Mouse (Mus musculus) hematopoietic stem cell, adult 5-6 weeks (primary cell): Measurements from ENCODE around the gene Memo1. TPM values are rescaled to one million over a fixed set of nuclear protein-coding genes. Genes with fewer than 3 reads are reported as not detected.
"Not testable (repeated sequence)": the region's sequence is repeated elsewhere in the genome, so short reads cannot be mapped to it uniquely, and the experiment has no call there.

Experiments
- ATAC-seq, 2 experiments: fragments of 125-278 bp in 1 of 2; replicated peaks in 1 of 2; 2 replicates each; pipeline ENCODE4 v1.8.0; 2016 to 2017; ENCODE audit warnings: inconsistent platforms in 2 of 2, mild to moderate bottlenecking in 2 of 2, moderate number of reproducible peaks in 2 of 2, low read depth in 1 of 2, moderate TSS enrichment in 1 of 2; ENCODE audit not compliant: low FRiP score in 2 of 2, poor library complexity in 2 of 2, severe bottlenecking in 2 of 2, insufficient read depth in 1 of 2, low TSS enrichment in 1 of 2
- total RNA-seq: library from RNA; stranded (forward); fragments of 172-1452, 232-1000 nt; gene quantifications from 2 replicates; pipeline ENCODE4 v1.2.3, GENCODE M21; 2017

Memo1 gene
- total RNA-seq, 1 experiment from 2014 or later, result 131 TPM

GRCm38 (mm10) chr17:74193463-74193862, 101.9 kb downstream of the Memo1 start:
- ATAC-seq, result no peak

DNA sequence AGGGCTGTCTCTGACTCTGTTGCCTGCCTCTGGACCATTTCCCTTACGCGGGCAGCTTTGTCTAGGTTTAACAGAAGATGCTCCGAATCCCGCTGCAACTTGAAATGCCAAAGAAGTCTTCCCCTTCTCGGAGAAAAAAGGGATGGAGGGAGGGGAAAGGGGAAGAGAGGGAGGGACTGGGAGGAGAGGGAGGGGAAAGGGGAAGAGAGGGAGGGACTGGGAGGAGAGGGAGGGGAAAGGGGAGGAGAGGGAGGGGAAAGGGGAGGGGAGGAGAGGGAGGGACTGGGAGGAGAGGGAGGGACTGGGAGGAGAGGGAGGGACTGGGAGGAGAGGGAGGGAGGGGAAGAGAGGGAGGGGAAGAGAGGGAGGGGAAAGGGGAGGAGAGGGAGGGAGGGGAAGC, 103.9 kb downstream of the Memo1 start:
- no peak for ATAC-seq

DNA sequence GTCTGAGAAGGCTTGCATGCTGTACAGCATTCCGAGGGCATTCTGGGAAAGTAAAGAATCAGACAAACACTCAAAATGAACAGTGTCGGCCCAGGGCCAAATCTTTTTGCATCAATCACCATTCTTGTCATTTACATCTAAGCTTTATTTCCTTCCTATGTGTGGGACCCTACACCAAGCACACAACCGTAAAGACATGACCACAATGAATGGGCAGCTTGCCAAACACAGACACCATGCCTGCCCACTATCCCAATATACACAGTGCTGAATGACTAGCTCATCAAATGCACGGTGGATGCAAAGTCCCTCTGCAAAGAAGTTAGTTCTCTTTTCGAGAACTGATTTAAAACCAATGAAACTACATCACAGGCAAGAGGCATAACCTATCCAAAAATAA, 109.1 kb downstream of the Memo1 start:
- peak; percentile 91 to 92 for ATAC-seq

DNA sequence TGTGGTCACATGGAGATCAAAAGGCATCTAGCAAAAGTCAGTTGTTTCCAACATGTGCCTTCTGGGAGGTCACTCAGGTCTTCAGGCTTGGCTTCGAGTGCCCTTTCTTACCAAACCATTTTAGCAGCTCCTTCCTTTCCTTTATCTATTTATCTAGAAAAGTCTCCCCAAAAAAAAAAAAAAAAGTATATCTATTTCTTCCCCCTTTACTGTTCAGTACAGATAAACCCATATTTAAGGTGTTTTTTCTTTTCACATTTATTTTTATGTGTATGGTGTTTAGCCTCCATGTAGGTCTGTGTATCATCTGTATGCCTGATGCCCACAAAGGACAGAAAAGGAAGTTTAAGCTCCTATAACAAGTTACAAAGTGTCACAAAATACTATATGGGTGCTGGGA, 110.6 kb downstream of the Memo1 start:
- ATAC-seq, result no peak

DNA sequence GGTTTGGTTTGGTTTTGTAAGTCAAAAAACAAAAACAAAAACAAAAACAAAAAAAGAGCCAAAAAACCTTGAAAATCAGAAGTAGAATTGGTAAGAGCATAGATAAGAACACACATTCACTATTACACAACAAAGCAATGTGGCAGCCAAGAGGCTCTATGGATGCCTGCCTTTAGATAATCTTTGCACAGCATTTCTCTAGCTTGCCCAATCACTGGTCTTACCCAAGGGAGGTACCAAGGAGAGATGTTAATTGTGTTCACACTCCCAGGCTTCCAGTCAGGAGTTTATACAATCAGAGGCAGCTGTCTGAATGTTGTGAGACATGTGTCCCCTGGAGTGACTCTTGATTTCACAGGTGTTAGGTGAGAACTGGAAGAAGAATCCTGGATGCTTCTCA, 114.4 kb downstream of the Memo1 start:
- ATAC-seq, result no peak

DNA sequence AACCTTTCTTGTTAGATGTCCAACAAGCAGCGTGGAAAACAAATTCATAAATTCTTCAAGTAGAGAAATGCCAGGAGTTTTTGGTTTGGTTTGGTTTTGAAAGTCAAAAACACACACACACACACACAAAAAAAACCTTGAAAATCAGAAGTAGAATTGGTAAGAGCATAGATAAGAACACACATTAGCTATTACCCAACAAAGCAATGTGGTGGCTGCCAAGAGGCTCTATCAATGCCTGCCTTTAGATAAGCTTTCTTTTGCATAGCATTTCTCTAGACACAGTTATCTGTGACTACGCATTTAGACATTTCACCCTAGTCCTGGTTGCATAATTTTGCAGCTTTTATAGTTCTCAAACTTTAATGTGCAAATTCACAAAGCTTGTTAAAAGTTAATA, 115.7 kb downstream of the Memo1 start:
- not testable (repeated sequence) for ATAC-seq

GRCm38 (mm10) chr17:74173726-74174125, 121.6 kb downstream of the Memo1 start:
- ATAC-seq, result no peak

DNA sequence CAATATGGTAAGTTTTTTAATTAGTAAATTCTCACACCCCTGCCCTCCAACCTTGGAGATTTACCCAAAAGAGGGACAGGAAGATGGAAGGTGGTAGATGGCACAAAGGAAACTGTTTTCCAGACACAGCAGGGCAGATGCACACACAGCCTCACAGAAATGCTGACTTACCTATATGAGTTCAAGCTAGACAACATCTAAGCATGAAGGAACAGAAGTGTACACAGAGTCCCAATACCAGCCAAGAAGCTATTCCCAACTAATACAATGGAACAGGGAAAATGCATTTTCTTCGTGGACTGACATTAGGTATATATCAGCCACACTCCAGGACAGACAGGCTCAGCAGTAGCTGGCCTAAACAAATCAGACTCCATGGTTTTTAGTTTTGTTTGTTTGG, 122.5 kb downstream of the Memo1 start:
- no peak for ATAC-seq

- peak; percentile 99 to 100 for ATAC-seq
These were observed 135.9 kb downstream of the Memo1 start for GRCm38 (mm10) chr17:74159443-74159894.

DNA sequence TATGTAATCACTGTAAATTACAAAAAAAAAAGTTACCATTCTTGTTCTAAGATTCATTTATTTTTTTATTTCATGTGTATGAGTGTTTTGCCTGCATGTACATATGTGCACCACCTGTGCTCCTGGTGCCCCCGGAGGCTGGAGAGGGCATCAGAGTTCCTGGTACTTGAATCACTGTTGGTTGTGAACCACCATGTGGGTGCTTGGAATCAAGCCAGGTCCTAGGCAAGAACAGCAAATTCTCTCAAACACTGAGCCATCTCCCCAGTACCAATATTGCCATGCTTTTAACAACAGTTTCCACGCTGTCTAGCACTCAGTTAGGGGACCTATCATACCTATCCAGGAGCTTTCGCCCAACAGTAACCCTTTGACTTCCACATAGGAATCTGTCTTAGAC, 137.2 kb downstream of the Memo1 start:
- no peak for ATAC-seq

Other genes with a start within 250 kb of the Memo1 start
- gene Srd5a2, start 247.6 kb downstream of the Memo1 start, total RNA-seq, result not detected in 2 replicates
- 120 and 150 TPM in 2 replicates for gene Dpy30, start 28.4 kb upstream of the Memo1 start, total RNA-seq
- 64.4 and 74.5 TPM in 2 replicates for gene Spast, start 43.5 kb upstream of the Memo1 start, total RNA-seq
- gene Slc30a6, start 100.1 kb upstream of the Memo1 start, total RNA-seq, result 12.9 and 16.6 TPM in 2 replicates
- 1.7 and 3.2 TPM in 2 replicates for gene Nlrc4, start 163.6 kb upstream of the Memo1 start, total RNA-seq
- gene Yipf4, start 194.0 kb upstream of the Memo1 start, total RNA-seq, result 45.7 and 57.2 TPM in 2 replicates
- 174 and 195 TPM in 2 replicates for gene Birc6, start 232.8 kb upstream of the Memo1 start, total RNA-seq